Mouse (Mus musculus) bone marrow macrophage, adult 2 months (primary cell): ENCODE measurements around the gene Apoc3.

ENCODE experiments used
- CTCF ChIP-seq: IDR thresholded peaks from 2 replicates; pipeline ENCODE4 v1.5.1; 2012; ENCODE audit warnings: low read depth, mild to moderate bottlenecking, low read length, moderate library complexity
- POLR2A ChIP-seq: IDR thresholded peaks from 2 replicates; pipeline ENCODE4 v1.6.1; 2012; ENCODE audit warnings: mild to moderate bottlenecking, low read depth, low read length, borderline replicate concordance

GRCm38 (mm10) chr9:46268343-46268873 is 33.0 kb upstream of the Apoc3 start, which contains the start of gene Apoa5:
- TF ChIP-seq POLR2A (no peak), CTCF (no peak)
